Mouse (Mus musculus) hematopoietic stem cell, adult 5-6 weeks (primary cell): ENCODE data around the gene Ryr3. TPM values are rescaled to one million over a fixed set of nuclear protein-coding genes. Genes with fewer than 3 reads are reported as not detected.

Experiments used
- ATAC-seq, 2 experiments: fragments of 125-278 bp in 1 of 2; replicated peaks in 1 of 2; 2 replicates each; pipeline ENCODE4 v1.8.0; 2016 to 2017; ENCODE audit warnings: inconsistent platforms in 2 of 2, mild to moderate bottlenecking in 2 of 2, moderate number of reproducible peaks in 2 of 2, low read depth in 1 of 2, moderate TSS enrichment in 1 of 2; ENCODE audit not compliant: low FRiP score in 2 of 2, poor library complexity in 2 of 2, severe bottlenecking in 2 of 2, insufficient read depth in 1 of 2, low TSS enrichment in 1 of 2
- total RNA-seq: library from RNA; stranded (forward); fragments of 172-1452, 232-1000 nt; gene quantifications from 2 replicates; pipeline ENCODE4 v1.2.3, GENCODE M21; 2017

The Ryr3 gene
- total RNA-seq, 1 experiment from 2014 or later: not detected

DNA sequence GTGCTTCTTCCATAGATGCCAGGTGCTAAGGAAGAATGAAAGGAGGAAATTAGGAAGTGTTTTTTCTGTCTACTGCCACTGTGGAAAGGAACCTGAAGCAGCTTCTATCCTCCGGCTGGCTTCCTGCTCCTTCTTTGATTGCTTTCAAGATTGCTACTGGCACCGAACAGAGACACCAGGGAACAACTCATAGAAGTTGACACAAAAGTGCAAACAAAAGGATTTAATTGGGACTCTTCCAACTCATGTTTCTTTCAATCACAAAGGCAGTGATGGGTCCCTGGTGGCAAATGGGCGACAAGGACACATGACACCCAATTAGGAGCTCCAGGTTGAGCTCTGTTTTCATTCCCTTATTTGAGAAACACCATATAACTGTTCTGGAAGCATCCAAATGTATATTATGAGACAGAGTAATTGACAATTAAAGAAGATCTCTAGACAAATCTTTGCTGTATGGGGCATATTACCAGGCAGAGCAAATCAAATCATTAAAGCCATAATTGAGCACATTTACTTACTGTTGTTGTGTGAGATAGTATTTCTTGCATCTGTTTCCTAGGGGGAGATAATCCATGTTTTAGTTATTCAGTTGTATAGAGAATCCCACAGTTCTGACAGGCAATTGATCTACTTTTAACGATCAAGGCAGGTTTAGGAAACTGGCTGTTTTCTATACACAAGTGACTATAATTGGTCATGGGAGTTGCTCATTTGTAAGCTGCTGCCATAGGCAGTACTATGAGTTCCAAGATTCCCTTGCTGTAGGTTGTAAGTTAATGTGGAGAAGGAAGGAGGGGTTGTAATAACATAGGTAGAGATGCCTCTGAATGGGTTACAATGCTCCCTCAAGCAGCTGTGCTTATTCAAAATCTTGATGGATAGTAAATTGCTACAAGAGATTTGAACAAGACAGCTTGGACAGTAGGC, 371.0 kb downstream of the Ryr3 start:
- no peak for ATAC-seq

DNA sequence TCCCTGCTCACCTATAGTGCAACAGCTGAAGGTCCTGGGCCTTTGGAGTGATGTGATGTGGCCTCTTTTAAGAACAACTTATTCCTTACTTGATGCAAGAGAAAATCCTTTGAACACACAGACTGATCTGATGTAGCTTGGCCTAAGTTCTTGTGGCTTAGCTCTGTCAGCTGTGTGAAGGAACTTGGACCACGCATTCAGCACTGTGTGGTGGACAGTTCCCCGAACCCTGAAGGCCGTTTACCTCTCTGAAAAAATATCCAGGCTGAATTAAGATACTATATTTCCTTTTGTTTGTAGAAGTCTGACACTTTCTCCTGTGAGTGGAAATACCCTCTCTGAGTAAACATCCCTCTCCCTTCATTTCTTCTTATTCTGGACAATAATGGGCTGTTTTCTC, 374.0 kb downstream of the Ryr3 start:
- ATAC-seq: no peak

DNA sequence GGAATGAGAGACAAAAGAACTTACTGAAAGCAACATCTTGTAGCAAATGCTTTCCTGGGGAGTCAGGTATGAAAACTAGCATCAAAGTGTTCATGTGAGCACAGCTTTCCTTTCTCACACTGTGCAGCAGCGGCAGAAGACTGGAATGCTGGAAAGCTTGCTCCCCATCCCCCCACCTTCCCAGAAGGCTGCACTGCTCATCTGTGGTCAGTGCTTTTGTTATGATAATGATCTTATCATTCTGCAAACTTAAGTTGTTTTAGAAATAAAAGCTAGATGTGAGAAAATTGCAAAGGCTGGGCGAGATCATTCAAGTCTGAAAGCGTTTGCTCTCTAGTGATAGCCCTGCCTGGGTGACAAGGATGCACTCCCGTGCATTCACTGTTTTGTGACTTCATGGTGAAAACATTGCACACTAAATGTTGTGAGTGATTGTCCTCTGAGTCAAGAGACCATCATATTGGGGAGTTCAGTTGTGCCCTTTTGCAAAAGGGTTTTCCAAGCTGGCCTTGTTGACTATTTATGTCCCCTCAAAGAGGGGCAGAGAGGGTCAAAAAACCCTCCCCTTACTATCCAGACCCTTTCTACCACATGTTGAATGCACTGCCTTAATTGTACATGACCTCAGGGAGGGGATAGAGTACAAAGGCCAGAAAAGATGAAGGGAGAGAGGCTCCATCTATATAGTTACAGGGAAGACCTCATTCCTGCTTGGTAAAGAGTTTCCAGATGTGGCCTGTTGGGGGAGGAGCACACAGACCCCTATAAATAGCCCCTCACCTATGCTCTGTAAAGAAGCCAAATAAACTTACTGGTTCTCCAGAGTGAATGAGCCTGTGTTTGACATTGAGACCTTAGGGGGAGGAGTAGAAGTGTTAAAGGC, 385.2 kb downstream of the Ryr3 start:
- ATAC-seq: no peak

DNA sequence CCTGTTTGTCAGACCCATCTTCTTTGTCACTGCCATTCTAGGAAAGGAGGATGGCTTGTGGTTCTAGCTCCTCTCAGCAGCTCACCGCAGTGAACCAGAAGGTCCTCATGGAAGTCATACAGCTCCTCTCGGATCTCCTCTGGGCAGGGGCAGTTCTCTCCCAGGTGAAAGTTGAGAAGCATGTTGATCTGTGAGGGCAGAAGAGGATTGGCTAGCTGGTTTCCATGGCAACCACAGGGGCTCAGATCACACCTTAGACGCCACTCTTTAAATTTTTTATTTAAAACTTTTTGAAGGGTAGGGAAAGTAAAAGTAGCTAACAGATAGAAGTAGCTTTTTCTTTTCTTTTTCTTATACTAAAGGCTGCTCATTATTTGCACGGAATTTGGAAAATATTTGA, 390.3 kb downstream of the Ryr3 start:
- ATAC-seq: no peak

DNA sequence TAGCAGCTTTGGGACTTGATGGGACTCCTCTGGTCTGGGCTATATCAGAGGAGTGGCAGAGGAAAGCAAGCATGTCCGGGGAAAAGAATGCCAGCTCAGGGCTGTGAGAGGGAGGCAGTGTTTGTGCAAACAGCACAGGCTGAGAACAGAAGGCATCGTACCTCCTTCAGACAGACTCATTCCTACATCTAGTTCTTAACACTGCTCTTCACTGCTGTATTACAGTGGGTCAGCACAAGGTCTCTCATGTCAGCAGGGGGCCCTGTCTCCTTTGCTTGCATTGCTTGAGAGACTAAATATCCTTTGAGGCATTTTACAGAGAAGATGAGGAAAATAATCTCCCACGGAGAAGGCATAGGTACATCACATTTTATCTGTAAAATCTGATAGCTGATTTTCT, 394.2 kb downstream of the Ryr3 start:
- ATAC-seq: no peak

DNA sequence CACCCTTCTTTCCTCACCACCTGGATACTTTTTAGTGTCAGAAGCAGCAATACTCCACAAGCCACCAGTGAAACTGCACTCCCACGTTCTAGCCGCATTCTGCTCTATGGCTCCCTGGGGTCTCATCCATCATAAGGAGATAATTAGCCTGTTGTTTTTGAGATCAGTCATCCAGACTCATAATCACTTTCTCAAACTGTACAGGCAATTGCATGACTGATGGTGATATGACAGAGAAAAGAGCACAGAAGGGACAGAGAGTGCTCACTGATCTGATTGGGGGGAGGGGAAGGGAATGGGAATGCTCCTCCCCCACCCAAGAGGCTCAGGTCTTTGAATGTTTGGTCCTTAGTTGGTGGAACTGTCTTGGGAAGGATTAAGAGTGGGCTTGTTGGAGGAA, 397.8 kb downstream of the Ryr3 start:
- no peak for ATAC-seq

DNA sequence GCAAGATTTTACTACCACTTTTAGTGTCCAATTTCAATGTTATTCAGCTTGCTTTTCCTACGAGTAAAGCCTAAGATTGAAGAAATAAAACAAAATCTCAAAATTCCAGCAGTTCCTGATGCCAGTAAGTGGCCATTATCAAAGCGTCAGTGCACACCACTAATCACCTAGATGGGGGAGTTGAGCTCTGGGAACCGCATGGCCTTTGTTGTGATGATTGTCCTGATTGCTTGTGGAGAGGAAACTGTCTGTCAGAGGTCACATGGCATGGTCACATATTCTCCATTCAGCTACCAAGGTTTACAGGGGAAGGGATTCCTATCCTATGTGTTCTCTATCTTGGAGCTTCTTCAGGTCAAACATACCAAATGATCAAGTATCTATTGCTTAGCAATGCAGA, 399.9 kb downstream of the Ryr3 start:
- no peak for ATAC-seq

DNA sequence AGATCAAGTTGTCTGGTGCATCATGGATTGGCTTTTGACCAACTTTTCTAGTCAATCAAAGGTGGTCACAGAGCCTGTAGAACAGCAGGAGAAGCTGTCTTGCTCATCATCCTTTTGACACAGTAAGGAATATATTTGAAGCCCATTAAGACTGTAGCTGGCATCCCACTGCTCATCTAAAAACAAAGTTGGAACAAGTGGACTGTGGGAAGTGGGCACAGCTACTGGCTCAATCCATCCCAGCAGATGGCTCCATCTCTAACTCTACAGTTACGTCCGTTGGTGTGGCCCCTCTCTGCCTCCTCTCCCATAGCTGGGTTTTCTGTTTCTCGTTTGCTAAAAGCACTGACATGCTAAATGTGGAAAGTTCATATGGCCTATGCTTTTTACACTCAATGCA, 400.9 kb downstream of the Ryr3 start:
- ATAC-seq: no peak

DNA sequence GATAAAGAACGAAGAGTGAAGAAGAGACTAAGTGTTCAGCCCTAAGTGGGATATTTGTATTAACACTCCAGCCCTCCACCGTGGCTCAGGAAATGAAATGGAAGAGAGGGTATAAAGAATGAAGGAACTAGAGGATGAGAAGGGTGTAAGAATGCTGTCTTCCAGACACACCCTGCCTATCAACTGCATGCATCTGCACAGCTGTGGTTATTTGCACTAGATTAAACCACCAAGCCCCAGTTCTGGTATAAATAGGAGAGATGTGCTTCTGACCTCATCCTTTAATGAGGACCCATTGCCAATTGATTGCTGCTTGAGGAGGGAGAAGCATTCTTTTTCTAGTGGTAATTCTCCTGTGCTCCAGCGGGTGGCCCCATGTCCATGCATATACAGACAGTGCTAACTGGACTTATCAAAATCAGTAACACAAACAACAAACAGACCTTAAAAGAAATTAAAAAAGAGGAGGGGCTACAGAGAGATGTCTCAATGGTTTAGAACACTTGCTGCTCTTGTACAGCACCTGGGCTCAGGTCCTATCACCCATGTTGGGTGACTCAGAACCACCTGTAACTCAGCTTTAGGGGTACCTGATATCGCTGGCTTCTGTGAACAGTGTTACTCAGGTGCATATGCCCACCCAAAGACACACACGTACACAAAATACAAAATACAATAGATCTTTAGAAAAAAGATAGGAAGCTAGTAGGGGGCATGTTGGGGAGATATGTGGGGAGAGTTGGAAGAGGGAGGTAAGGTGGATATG, 404.1 kb downstream of the Ryr3 start:
- no peak; a peak in 1 of 4 replicates for ATAC-seq

DNA sequence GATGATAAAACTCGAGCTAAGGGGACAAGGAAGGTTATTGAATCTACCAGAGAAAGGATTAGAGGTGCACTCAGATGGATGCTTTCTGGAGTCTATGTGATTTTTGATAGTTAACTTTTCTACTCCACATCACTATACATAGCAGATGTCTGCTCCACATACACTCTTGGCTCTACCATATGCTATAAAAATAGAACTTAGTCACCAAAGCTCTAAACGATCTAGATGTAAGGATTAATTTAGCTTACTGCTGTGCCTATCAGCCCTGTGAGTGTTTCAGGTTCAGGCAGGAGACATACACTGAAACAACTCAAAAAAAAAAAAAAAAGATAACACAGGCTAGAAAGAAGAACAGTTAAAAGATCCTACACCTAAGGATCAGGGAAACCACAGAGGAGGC, 410.9 kb downstream of the Ryr3 start:
- ATAC-seq: no peak

DNA sequence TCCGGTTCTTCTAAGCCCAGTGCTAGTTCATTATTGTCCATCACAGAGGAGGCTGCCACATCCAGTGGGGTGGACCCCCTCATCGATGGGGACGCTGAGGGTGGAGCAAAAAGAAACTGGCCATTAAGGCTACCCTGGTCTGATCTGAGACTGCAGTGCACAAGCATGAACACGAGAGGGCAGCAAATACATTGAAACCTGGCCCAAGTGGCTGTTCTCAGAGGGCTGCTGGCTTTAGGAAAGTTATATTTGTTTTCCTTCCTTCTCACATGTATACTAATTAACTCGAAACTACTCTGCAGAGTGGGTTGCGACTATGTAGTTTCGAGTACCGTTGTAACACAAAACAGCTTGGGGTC, 416.9 kb downstream of the Ryr3 start:
- ATAC-seq: peak; percentile 87 to 96

DNA sequence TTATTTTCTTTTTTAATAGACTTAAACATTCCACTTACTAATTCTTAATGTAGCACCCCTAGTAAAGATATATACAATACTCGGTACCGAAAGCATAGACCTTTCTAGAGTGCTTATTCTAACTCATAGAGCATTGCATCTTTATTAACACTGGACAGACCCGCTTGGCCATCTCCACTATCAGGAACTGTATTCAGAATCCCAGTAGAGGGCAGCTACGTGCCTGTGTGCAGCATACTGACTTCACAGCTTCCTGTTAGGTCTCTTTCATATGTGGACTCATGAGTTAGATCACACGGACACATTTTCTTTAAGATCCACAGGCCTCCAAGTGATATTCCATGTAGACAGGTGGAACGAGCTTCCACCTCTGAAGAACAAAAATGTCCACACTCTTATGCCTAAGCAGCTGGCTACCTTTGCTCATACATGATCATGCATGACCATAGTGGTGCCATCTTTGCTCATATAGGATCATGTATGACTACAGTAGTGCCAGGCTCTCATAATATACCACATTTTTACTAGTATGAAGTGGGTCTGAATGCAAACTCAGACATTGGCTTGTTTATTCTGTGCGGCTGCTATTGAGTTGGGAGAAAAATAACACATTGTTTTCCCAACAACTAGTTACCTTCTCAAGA, 417.4 kb downstream of the Ryr3 start:
- ATAC-seq: no peak

DNA sequence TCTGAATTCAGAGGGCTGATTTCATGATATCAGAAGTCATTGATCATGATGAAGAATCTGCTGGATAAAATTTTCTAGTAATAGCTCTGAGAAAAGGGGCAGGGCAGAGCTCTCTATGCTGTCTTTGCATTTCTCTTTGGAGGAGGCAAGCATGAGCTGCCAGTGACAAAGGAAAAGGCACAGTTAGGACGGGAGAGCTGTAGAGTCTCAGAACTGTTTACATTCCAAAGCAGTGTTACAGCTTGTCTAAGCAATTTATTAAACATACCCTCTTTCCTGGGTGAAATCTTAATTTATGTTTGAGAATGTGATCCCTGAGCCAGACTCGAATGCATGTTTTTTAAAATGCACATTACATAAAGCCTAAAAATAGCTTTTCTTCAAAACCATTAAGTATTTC, 435.3 kb downstream of the Ryr3 start:
- ATAC-seq: no peak

DNA sequence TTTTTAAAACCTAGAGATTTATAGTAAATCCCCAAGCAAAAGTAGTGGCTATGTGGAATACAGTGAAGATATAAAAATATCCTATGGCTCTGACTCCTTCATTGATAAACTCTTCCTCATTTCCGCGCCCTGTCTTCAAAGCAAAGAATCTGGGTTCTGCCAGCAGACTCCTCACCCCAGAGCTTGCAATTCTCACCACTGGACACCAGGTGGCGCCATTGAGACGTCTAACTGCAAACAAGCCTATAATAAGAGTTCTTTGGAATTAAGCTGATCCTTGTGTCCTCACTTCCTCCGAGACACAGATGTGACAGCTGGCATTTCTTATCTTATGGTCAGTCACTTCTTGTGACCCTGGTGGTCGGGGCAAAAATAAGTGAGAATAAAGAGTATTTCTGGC, 442.1 kb downstream of the Ryr3 start:
- ATAC-seq: peak; percentile 62 to 63

DNA sequence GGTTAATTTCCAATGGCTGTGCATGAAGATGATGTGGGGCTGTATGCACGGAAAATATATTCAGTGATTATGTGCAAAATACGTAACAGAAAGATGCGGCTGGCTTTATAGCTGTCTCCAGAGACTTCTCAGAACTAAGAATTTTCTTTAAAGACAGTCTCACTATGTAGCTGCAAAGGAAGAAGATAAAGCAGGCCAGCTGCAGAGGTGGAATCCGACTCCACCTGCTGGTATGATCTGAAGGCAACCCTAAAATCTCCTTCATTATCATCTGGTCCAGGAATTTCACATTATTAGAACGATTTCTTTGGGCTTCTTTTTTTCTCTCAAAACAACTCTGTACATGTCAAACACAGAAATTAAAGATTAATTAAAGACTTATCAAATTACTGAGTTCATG, 449.2 kb downstream of the Ryr3 start:
- no peak for ATAC-seq

DNA sequence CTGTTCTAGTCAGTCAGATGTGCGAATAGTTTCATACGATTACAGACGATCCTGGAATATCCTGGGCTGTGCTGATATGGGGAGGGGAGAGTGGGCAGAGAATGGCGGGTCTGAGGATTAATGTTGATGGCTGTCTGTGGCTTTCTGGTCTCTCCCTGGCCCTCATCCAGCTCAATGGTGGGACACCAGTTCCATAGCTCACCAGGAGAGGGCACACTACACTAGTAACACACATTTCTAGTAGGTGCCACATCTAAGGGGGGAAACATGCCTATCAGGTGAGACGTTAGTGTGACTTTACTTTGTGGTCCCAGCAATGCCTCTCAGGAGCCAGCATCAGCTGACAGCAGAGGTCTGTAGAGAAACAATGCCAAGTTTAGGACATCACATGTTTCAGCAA, 451.9 kb downstream of the Ryr3 start:
- peak; percentile 65 to 74; a peak in 3 of 4 replicates for ATAC-seq

DNA sequence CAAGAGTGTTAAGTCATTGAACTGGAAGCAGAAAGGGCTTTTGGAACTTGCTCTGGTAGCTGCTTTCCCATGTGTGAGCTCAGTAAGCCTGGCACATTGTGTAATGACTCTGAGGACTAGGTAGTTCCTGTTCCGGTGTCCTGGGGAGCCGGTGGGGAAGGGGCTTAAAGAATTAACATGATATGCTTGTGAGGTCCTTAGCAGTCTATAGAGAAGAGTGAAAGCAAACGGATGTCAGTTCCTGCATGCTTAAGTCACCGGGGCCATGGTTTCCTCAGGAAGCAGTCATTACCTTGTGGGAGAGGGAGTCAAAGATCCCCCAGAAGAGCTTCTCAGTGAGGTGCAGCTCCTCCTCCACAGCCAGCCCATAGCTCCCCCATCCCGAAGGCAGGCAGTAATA, 452.6 kb downstream of the Ryr3 start:
- ATAC-seq: peak; percentile 61 to 68
